Mouse (Mus musculus) stomach, postnatal 0 days (tissue): ENCODE data around the gene Capn2.

ENCODE experiments used
- CTCF ChIP-seq: IDR thresholded peaks from 2 replicates; pipeline ENCODE4 v1.5.1; 2016; ENCODE audit warnings: antibody characterized with exemption, low read depth, mild to moderate bottlenecking, moderate library complexity
- EP300 ChIP-seq: optimal IDR thresholded peaks from 2 replicates; pipeline ENCODE3; 2016; ENCODE audit warnings: antibody characterized with exemption

GRCm38 (mm10) chr1:182543906-182544305 is 26.5 kb upstream of the Capn2 start:
- TF ChIP-seq CTCF (no peak), EP300 (no peak)
